Mouse (Mus musculus) neural tube, embryonic 11.5 days (tissue): ENCODE results near the gene Hpcal1. TPM values are rescaled to one million over a fixed set of nuclear protein-coding genes. Genes with fewer than 3 reads are reported as not detected.
"Not testable (repeated sequence)": the region's sequence is repeated elsewhere in the genome, so short reads cannot be mapped to it uniquely, and the experiment has no call there.

ENCODE experiments used
- ATAC-seq: fragments of 200-750 bp; cut with Nextera tagmentation; 2 replicates; pipeline ENCODE4 v1.8.0; 2017; ENCODE audit warnings: moderate number of reproducible peaks, mild to moderate bottlenecking, moderate TSS enrichment, moderate library complexity; ENCODE audit not compliant: insufficient read depth, low FRiP score, low TSS enrichment
- DNase-seq: peaks from one replicate; pipeline ENCODE4 v3.0.0-alpha.2; 2015; ENCODE audit warnings: low spot score
- H3K27ac ChIP-seq: fragments of 300-500 bp; sonication (generic); 2 replicates; pipeline ENCODE4 v1.5.1; 2014; ENCODE audit warnings: low read depth, mild to moderate bottlenecking, low read length
- H3K27me3 ChIP-seq: fragments of 300-500 bp; sonication (generic); 2 replicates; pipeline ENCODE4 v1.6.1; 2014; ENCODE audit warnings: mild to moderate bottlenecking, low read length, mixed read lengths; ENCODE audit not compliant: control insufficient read depth, insufficient read depth
- H3K36me3 ChIP-seq: fragments of 300-500 bp; sonication (generic); 2 replicates; pipeline ENCODE4 v1.6.1; 2014; ENCODE audit warnings: mild to moderate bottlenecking, low read length, moderate library complexity, mixed read lengths; ENCODE audit not compliant: control insufficient read depth, insufficient read depth
- H3K4me1 ChIP-seq: fragments of 300-500 bp; sonication (generic); 2 replicates; pipeline ENCODE4 v1.6.1; 2014; ENCODE audit warnings: low read length, mixed read lengths; ENCODE audit not compliant: control insufficient read depth, insufficient read depth
- H3K4me2 ChIP-seq: fragments of 300-500 bp; sonication (generic); 2 replicates; pipeline ENCODE4 v1.6.1; 2014; ENCODE audit warnings: low read depth, mild to moderate bottlenecking, moderate library complexity
- H3K4me3 ChIP-seq: fragments of 300-500 bp; sonication (generic); 2 replicates; pipeline ENCODE4 v1.5.1; 2014; ENCODE audit warnings: low read depth, low read length
- H3K9ac ChIP-seq: fragments of 300-500 bp; sonication (generic); 2 replicates; pipeline ENCODE4 v1.6.1; 2014; ENCODE audit warnings: mild to moderate bottlenecking, low read length
- H3K9me3 ChIP-seq: fragments of 300-500 bp; sonication (generic); 2 replicates; pipeline ENCODE4 v1.6.1; 2016; ENCODE audit warnings: low read length; ENCODE audit not compliant: control insufficient read depth
- WGBS: fragments of 180-500 bp; shearing (Covaris S2); extraction: QIAGEN DNeasy Blood & Tissue Kit; methylation state at CpG from one replicate; pipeline ENCODE4 v1.1.7; 2014; 5-methylcytosine and 5-hydroxymethylcytosine counted together
- polyA plus RNA-seq: library from polyadenylated mRNA; unstranded; fragments of >200 nt; fragmentation: Nextera tagmentation; extraction: Ambion mirVana; gene quantifications from 2 replicates; pipeline ENCODE4 v1.2.1, GENCODE M21; 2014

Hpcal1 gene
- polyA plus RNA-seq, 1 experiment from 2014 or later: 42.3 TPM

- Histone ChIP-seq H3K4me2 (no peak overlapping the region), H3K9me3 (no peaks in the 10 kb centered on the region), H3K9ac (no peak overlapping the region), H3K27me3 (no peaks in the 10 kb centered on the region), H3K4me1 (no peaks in the 10 kb centered on the region), H3K4me3 (no peak overlapping the region), H3K27ac (no peak overlapping the region), H3K36me3 (no peaks in the 10 kb centered on the region)
- WGBS: 88% methylated on average over 1 of the region's 1 CpGs
- DNase-seq (no peak), ATAC-seq (no peak)
These were observed 102.1 kb downstream of the Hpcal1 start for GRCm38 (mm10) chr12:17792756-17793155.

GRCm38 (mm10) chr12:17795660-17796278 is 105.1 kb downstream of the Hpcal1 start:
- no peaks in the 10 kb centered on the region for H3K27me3 ChIP-seq

GRCm38 (mm10) chr12:17798261-17798660 is 107.6 kb downstream of the Hpcal1 start:
- H3K36me3 ChIP-seq, H3K4me1 ChIP-seq, H3K27ac ChIP-seq, H3K27me3 ChIP-seq, H3K9ac ChIP-seq, H3K9me3 ChIP-seq, ATAC-seq, H3K4me2 ChIP-seq, DNase-seq, H3K4me3 ChIP-seq: not testable (repeated sequence)
- WGBS: 93% methylated on average over 11 of the region's 11 CpGs

More at GRCm38 (mm10) chr12:17795660-17796278, 105.1 kb downstream of the Hpcal1 start:
- 68% methylated on average over 3 of the region's 3 CpGs for WGBS
- Histone ChIP-seq H3K9me3 (no peaks in the 10 kb centered on the region), H3K4me3 (no peak overlapping the region), H3K9ac (no peak overlapping the region), H3K27ac (no peak overlapping the region), H3K36me3 (no peaks in the 10 kb centered on the region), H3K4me2 (no peak overlapping the region), H3K4me1 (no peaks in the 10 kb centered on the region)
- ATAC-seq: no peak
- peak; percentile 42 for DNase-seq

- no peaks in the 10 kb centered on the region for H3K9me3 ChIP-seq
- no peak overlapping the region for H3K4me3 ChIP-seq
- H3K36me3 ChIP-seq: no peaks in the 10 kb centered on the region
- no peak overlapping the region for H3K27ac ChIP-seq
- no peaks in the 10 kb centered on the region for H3K27me3 ChIP-seq
- H3K4me1 ChIP-seq: no peaks in the 10 kb centered on the region
- H3K4me2 ChIP-seq: no peak overlapping the region
- no peak overlapping the region for H3K9ac ChIP-seq
- ATAC-seq: no peak
- DNase-seq: peak; percentile 75
- WGBS: 36% methylated on average over 2 of the region's 2 CpGs
These were observed 117.9 kb downstream of the Hpcal1 start for GRCm38 (mm10) chr12:17808542-17808941.

GRCm38 (mm10) chr12:17835279-17835678 is 144.6 kb downstream of the Hpcal1 start:
- DNase-seq, H3K9me3 ChIP-seq, H3K9ac ChIP-seq, H3K4me3 ChIP-seq, H3K36me3 ChIP-seq, H3K27ac ChIP-seq, H3K4me2 ChIP-seq, ATAC-seq, H3K27me3 ChIP-seq, H3K4me1 ChIP-seq: not testable (repeated sequence)
- 93% methylated on average over 1 of the region's 1 CpGs for WGBS

Other genes with a start within 250 kb of the Hpcal1 start
- 277 and 282 TPM in 2 replicates for gene Odc1, start 146.1 kb upstream of the Hpcal1 start, polyA plus RNA-seq